Mouse (Mus musculus) lung, postnatal 0 days (tissue): ENCODE measurements at regions not wholly inside any gene's neighbourhood (a gene's known extent, or its start where the extent isn't known, plus 50 kb on each side); places are given as distances from the start of the nearest gene placed in this dataset.

Source experiments
- CTCF ChIP-seq: IDR thresholded peaks from 2 replicates; pipeline ENCODE4 v1.5.1; 2016; ENCODE audit warnings: antibody characterized with exemption, mild to moderate bottlenecking
- EP300 ChIP-seq: IDR thresholded peaks from 2 replicates; pipeline ENCODE4 v1.6.1; 2016; ENCODE audit warnings: antibody characterized with exemption, mild to moderate bottlenecking, control low read depth

DNA sequence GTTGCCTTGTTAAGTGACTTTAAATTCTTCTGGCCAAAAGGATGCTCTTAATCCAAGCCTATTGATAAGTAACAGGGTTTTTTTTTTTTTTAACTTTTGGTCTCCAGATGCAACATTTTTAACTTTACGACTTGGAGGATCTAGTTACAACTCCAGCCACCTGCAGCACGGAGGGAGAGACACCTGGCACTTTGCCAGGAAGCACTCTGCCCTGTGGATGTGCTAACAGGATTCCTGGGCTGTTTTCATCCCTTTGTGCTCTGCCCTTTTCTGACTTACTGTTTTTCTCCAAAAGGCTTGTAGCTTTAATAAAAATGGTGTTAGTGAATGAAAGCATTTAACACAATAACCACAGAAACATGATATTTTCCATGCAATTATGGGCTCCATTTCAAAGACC is 233.3 kb upstream of the BC052040 start:
- TF ChIP-seq CTCF (no peak), EP300 (no peak)
